Mouse (Mus musculus) heart, postnatal 0 days (tissue): ENCODE measurements around the gene Hspb7. TPM values are rescaled to one million over a fixed set of nuclear protein-coding genes. Genes with fewer than 3 reads are reported as not detected.

Experiments
- ATAC-seq: fragments of 200-750 bp; cut with Nextera tagmentation; 2 replicates; pipeline ENCODE4 v1.8.0; 2017; ENCODE audit warnings: low read depth, moderate number of reproducible peaks, moderate library complexity; ENCODE audit not compliant: insufficient read depth
- DNase-seq: peaks from one replicate; pipeline ENCODE4 v3.0.0-alpha.2; 2016; ENCODE audit warnings: low spot score
- H3K27ac ChIP-seq: fragments of 300-500 bp; sonication (generic); 2 replicates; pipeline ENCODE4 v1.5.1; 2014; ENCODE audit warnings: low read depth, mild to moderate bottlenecking
- H3K27me3 ChIP-seq: fragments of 300-500 bp; sonication (generic); 2 replicates; pipeline ENCODE4 v1.6.1; 2014; ENCODE audit warnings: low read length, mixed read lengths; ENCODE audit not compliant: control insufficient read depth, insufficient read depth
- H3K36me3 ChIP-seq: fragments of 300-500 bp; sonication (generic); replicated peaks from 2 replicates; pipeline ENCODE4 v1.6.1; 2014; ENCODE audit warnings: low read length, mixed read lengths; ENCODE audit not compliant: control insufficient read depth, insufficient read depth
- H3K4me1 ChIP-seq: fragments of 300-500 bp; sonication (generic); 2 replicates; pipeline ENCODE4 v1.6.1; 2014; ENCODE audit warnings: antibody characterized with exemption; ENCODE audit not compliant: control insufficient read depth, insufficient read depth
- H3K4me2 ChIP-seq: fragments of 300-500 bp; sonication (generic); 2 replicates; pipeline ENCODE4 v1.6.1; 2014; ENCODE audit warnings: low read depth, mild to moderate bottlenecking, low read length, moderate library complexity
- H3K4me3 ChIP-seq: fragments of 300-500 bp; sonication (generic); 2 replicates; pipeline ENCODE4 v1.5.1; 2014; ENCODE audit warnings: low read depth, low read length
- H3K9ac ChIP-seq: fragments of 300-500 bp; sonication (generic); replicated peaks from 2 replicates; pipeline ENCODE4 v1.6.1; 2014; ENCODE audit warnings: low read depth, low read length, mixed read lengths
- H3K9me3 ChIP-seq: fragments of 300-500 bp; sonication (generic); replicated peaks from 2 replicates; pipeline ENCODE4 v1.6.1; 2016; ENCODE audit warnings: low read length; ENCODE audit not compliant: control insufficient read depth
- CTCF ChIP-seq: IDR thresholded peaks from 2 replicates; pipeline ENCODE4 v1.5.1; 2016; ENCODE audit warnings: antibody characterized with exemption, control low read depth, low read depth
- EP300 ChIP-seq: IDR thresholded peaks from 2 replicates; pipeline ENCODE4 v1.6.1; 2016; ENCODE audit warnings: antibody characterized with exemption, low read depth
- WGBS: fragments of 180-500 bp; shearing (Covaris S2); extraction: QIAGEN DNeasy Blood & Tissue Kit; methylation state at CpG from one replicate; pipeline ENCODE4 v1.1.7; 2014; 5-methylcytosine and 5-hydroxymethylcytosine counted together
- polyA plus RNA-seq: library from polyadenylated mRNA; unstranded; fragments of >200 nt; fragmentation: Nextera tagmentation; extraction: Ambion mirVana; gene quantifications from 2 replicates; pipeline ENCODE4 v1.2.1, GENCODE M21; 2015
- total RNA-seq: library from RNA; depleted of rRNA; stranded (reverse); fragments of >200 nt; gene quantifications from 2 replicates; pipeline ENCODE4 v1.2.3, GENCODE M21; 2014; ENCODE audit warnings: low replicate concordance

The Hspb7 gene
- total and polyA plus RNA-seq, 2 experiments from 2014 or later: 195 to 556 TPM

DNA sequence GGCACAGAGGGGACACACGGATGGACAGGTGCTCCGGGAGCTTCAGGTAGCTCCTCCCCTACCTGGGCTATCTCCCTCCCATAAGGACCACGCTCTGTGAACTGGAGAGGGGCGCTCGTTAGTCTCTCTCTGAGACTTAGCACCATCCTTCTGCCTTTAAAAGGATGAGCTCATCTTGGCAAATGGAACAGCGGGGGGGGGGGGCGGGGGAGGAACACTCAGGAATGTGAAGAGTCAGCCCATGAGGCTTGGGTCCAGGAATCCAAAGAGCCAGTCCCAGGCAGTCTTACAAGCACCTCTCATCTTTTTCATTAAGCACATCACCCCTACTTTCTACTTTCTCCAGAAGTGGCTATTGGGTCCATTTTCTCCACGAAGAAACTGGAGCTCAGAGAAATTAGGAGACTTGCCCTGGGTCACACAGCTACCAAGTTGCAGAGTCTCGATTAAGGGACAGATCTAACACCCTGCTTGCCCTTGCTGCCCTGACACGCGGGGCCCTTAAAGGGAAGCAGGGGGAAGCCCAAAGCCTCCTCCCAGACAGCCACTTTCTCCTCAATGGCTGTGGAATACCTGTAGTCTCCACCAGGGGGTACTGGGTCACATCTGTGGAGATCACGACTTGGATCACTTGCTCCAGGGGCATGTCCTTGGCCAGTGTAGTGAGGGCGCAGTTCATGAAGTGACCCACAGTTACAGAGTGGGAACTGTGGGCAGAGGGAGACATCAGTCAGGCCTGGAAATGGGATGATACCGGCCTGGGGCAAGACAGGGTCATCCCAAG lies 13.9 kb upstream of the Hspb7 start:
- Histone ChIP-seq H3K4me3 (no peak overlapping the region), H3K27ac (peak overlapping the region; percentile 53), H3K4me1 (peaks cover 19% of the 10 kb centered on the region), H3K27me3 (no peaks in the 10 kb centered on the region), H3K9me3 (no peaks in the 10 kb centered on the region), H3K36me3 (no peaks in the 10 kb centered on the region), H3K9ac (0 out of 2 replicates have a peak overlapping the region, but pooled peaks have one; percentile 20), H3K4me2 (no peak overlapping the region)
- DNase-seq (peak; percentile 87), ATAC-seq (peak; percentile 77)
- WGBS: 23% methylated on average over 14 of the region's 14 CpGs
- TF ChIP-seq EP300 (no peak), CTCF (peak; percentile 92)

DNA sequence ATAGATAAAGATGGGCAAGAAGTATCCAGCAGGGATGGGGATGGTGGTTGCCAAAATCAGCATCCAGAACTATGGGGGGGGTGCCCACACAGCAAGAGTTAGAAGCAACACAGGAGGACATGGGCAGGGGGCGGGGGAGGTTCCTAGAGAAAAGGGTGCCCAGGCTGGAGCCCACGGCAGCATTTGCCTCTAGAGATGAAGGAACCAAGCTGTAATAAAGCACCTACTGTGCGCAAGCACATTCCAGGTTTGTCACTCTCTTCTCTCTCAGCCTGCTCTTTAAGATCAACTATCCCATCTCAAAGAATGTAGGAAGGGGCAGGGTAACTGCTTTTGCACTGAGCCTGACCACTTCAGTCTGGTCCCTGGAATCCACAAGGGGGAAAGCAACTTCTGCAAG lies 12.0 kb upstream of the Hspb7 start:
- DNase-seq (no peak), ATAC-seq (no peak)
- 93% methylated on average over 3 of the region's 3 CpGs for WGBS
- H3K9ac ChIP-seq: no peak overlapping the region
- H3K4me2 ChIP-seq: no peak overlapping the region
- no peak overlapping the region for H3K4me3 ChIP-seq
- no peak overlapping the region for H3K27ac ChIP-seq
- H3K36me3 ChIP-seq: no peaks in the 10 kb centered on the region
- 0 out of 2 replicates have a peak, but pooled peaks cover 3% of the 10 kb centered on the region for H3K9me3 ChIP-seq
- TF ChIP-seq CTCF (no peak), EP300 (no peak)
- H3K4me1 ChIP-seq: peaks cover 19% of the 10 kb centered on the region
- no peaks in the 10 kb centered on the region for H3K27me3 ChIP-seq

DNA sequence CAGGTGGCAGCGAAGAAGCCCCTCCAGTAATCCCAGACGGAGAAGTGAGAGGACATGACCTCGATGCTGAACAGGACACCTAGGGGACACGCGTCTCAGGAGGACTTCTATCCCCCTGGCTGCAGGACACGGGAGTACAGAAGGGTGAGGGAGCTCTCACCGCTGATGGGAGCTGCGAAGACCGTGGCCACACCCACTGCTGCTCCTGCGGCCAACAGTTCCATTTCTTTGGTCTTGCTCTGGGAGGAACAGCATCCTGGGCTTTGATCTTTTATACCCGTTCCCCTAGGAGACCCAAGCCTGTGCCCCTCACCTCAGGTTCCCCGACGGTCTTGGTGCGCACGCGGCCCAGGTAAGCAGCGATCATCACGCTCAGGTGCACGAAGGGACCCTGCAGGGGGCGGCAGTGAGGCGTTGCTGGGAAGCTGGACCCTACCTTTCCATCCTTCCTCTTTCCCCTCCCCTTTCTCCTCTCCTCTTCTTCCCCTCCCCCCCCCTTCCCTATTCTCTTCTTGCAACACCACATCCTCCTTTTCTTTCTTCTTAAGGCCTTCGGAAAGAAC lies 9.1 kb upstream of the Hspb7 start:
- DNase-seq: no peak
- 20% methylated on average over 22 of the region's 22 CpGs for WGBS
- Histone ChIP-seq H3K4me3 (no peak overlapping the region), H3K36me3 (no peaks in the 10 kb centered on the region), H3K9ac (no peak overlapping the region), H3K4me2 (no peak overlapping the region), H3K27ac (no peak overlapping the region), H3K4me1 (peaks cover 11% of the 10 kb centered on the region), H3K9me3 (0 out of 2 replicates have a peak, but pooled peaks cover 3% of the 10 kb centered on the region), H3K27me3 (no peaks in the 10 kb centered on the region)
- TF ChIP-seq EP300: no peak
- peak; percentile 29 for TF ChIP-seq CTCF
- no peak for ATAC-seq

DNA sequence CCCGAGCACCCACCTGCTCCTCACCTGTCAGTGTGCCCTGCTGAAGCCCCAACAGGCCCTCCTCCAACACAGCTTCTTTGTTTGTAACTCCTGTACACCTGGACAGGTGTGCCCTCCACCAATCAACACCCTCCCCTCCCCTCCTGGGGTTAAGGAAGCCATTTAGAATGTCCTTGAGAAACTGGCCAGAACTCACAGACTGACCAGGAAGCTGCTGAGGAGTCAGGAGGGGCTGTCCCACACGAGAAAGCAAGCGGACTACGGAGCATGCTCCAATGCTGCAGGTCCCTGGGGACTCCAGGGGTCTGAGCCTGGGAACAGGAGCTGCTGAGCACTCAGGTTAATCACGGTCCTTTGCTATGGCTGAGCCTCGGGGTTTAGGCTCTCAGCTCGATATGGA lies 4.7 kb upstream of the Hspb7 start, which contains the start of gene Clcnkb:
TSS of gene Clcnkb (minus strand) at position 91 of the 400 bp plus-strand sequence.
- TF ChIP-seq CTCF: no peak
- no peak for TF ChIP-seq EP300
- H3K4me3 ChIP-seq: no peak within 1 kb of the TSS
- ATAC-seq: no peak
- H3K4me2 ChIP-seq: no peak within 1 kb of the TSS
- H3K27ac ChIP-seq: no peak within 1 kb of the TSS
- no peak for DNase-seq
- H3K9me3 ChIP-seq: 0 out of 2 replicates have a peak, but pooled peaks cover 3% of the 10 kb centered on the region
- H3K9ac ChIP-seq: no peak within 1 kb of the TSS
- H3K36me3 ChIP-seq: no peaks in the 10 kb centered on the region
- peaks cover 12% of the 10 kb centered on the region for H3K4me1 ChIP-seq
- no peaks in the 10 kb centered on the region for H3K27me3 ChIP-seq
- WGBS: 66% methylated on average over 7 of the region's 7 CpGs

DNA sequence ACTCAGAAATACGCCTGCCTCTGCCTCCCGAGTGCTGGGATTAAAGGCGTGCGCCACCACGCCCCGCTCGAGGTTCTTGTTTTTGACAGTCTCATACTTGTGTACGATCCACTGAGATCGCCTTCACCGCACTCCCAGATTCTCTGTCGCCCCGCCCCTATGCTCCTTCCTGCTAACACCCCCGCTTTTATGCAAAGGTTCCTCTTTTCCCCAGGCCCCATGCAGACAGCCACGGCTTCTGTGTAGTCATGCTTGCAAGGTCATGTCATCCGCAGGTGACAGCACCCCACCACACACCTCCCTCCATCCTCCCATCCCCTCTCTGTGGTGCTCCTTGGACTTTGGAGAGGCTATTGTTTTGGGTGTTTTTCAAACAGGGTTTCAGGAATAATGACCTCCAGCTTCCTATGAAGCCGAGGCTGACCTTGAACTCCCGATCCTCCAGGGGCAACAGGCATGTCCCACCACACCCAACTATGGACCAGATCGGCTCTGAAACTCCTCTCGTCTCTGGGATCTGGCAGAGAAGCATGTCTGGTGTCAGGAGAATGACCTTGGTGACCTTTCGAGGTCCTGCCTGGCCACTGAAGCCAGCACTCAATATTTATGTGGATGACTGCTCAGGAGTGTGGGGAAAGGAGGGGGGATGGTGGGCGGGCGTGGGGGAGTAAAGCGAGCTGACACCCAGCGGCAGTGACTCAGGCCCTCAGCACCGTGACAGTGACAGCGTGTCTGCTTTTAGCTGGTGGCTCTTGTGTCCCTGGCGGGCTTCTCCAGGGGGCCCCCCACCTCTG lies 984 bp upstream of the Hspb7 start:
- WGBS: 50% methylated on average over 27 of the region's 27 CpGs
- Histone ChIP-seq H3K27me3 (no peaks in the 10 kb centered on the region), H3K4me3 (no peak overlapping the region), H3K9me3 (no peaks in the 10 kb centered on the region), H3K4me2 (peak overlapping the region; percentile 77), H3K4me1 (peaks cover 21% of the 10 kb centered on the region), H3K9ac (peak overlapping the region; percentile 99; the same call in 1 of the 2 replicates), H3K27ac (peak overlapping the region; percentile 99), H3K36me3 (peaks cover 16% of the 10 kb centered on the region)
- peak; percentile 21 for ATAC-seq
- peak; percentile 44; the same call in 1 of the 2 replicates for TF ChIP-seq EP300
- TF ChIP-seq CTCF: no peak
- DNase-seq: peak; percentile 81
